Mouse (Mus musculus) left cerebral cortex, adult 18-20 months (tissue): Measurements from ENCODE around the gene Speer4c. TPM values are rescaled to one million over a fixed set of nuclear protein-coding genes. Genes with fewer than 3 reads are reported as not detected.
"Not testable (repeated sequence)": the region's sequence is repeated elsewhere in the genome, so short reads cannot be mapped to it uniquely, and the experiment has no call there.

Source experiments
- DNase-seq, 2 experiments: peaks; one replicate each; pipeline ENCODE4 v3.0.0; 2021 to 2022; ENCODE audit warnings: low spot score in 2 of 2, mixed read lengths in 1 of 2
- long read RNA-seq, 2 experiments: library from polyadenylated mRNA; stranded (forward); transcript quantifications; one replicate each; pipeline ENCODE4 v2.0.0; 2021
- total RNA-seq, 2 experiments: library from RNA; stranded (reverse); gene quantifications; 2 replicates each; pipeline ENCODE4 v1.2.3; 2021

Speer4c gene
- not detected for total RNA-seq
- long read RNA-seq, experiment 1, result 0 reads
- long read RNA-seq, experiment 2, result 0 reads

DNA sequence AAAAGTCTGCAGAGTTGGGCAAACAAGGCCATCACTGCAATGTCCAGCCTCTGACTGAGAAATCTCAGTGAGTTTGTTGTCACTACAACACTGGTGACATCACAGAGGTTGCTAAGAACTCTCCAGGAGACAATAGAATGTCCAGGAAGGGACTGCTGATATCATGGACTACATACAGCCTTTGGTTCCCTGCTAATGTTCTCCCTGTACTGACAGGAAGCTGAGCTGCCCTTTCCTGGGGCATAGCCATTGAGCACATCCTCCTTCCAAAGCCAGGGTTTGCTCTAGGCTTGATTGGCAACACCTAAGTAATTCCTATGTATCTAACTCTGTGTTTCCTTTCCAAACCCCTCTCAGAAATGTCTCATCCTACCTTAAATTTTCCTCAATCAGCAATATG is at the start of gene Speer4c:
Gene Speer4c, minus strand, starts transcription at position 101 of the 400 bp plus-strand sequence.
- not testable (repeated sequence) for DNase-seq

DNA sequence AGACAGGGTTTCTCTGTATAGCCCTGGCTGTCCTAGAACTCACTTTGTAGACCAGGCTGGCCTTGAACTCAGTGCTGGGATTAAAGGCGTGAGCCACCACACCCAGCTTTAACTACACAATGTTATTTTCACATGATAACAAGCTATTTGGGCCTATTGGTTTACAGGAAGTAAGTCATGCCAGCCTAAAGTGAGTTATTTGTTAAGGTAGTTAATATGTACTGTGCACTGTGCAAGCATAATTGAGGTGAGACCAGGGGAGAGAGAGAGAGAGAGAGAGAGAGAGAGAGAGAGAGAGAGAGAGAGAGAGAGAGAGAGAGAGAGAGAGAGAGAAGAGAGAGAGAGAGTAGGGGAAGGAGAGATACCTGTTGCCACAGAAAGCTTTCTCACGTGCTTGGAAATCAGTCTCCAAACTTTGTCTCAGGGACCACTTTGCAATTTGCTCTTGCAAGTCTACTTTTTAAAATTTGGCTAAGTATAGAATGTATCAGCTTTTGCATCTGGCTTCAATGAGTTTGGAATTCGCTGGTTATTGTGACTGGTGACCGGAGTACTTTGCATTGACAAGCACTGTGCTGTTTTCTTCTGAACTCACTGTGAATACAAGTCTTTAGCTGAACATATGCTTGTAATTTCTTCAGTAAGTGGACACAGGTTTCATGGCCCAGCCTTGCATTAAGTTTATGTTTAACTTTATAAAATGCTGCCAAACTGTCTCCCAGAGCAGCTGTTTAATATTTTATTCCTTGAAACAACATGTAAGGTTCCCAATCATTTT is 33.6 kb upstream of the Speer4c start:
- DNase-seq, result no peak

DNA sequence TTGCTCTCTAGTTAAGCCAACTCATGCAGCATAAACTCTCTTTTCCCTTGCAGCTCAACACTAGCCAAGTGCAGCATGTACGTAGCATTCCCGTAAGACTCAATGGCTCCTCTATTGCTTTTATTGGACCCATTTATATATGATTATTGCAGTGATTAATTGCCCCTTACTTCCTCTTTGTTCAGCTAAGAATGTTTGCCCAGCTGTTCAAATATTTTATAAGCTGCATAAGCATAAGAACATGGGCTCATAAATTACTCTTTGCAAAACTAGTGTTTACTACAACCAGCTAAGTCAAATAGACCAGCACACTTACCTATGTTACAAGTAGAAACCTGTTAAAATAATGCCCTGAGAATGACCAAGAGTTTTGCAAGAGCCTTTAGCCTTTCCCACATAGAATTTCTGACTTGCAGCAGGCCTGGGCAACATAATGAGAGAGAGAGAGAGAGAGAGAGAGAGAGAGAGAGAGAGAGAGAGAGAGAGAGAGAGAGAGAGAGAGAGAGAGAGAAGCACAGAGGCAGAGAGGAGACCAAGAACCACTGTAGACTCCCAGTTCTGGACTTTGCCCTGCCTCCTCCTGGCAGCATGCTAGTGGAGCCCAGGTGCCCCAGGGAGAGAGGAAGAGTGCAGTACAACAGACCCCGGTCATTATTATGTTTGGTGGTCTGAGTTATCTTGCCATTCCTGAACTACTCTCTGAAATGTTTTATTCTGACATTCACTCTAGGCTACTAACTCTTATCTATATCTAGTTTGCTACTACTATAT is 20.2 kb upstream of the Speer4c start:
- DNase-seq, result no peak

DNA sequence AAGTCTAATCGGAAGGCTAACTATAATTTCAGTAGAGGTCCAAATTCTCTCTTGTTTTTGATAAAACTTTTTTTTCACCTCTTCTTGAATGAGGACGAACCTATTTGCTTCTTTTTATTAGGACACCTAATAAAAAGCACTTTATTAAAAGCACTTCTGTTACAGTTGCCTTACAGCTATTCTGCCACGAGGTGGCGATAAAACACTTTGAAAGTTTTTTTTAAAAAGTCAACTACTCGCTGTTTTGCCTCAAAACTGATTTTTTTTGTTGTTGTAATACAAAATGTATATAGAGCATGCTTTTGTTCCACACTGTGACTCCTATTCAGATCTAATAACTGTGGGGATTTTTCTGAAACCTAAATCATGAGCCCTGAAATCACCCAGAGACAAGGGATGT is 11.2 kb downstream of the Speer4c start:
- DNase-seq, result peak; percentile 10 to 13

DNA sequence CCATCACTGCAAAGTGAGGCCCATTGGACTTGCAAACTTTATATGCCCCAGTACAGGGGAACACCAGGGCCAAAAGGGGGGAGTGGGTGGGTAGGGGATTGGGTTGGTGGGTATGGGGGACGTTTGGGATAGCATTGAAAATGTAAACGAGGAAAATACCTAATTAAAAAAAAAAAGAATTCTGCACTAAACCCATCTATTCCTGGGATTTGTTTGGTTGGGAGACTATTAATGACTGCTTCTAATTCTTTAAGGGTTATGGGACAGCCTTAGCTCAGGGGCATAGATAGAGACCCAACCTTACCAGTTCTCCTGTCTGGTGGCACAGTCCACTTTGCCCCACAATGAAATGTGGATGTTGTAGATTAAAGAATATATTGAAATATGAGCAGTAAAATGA is 16.4 kb downstream of the Speer4c start:
- DNase-seq, result not testable (repeated sequence)

DNA sequence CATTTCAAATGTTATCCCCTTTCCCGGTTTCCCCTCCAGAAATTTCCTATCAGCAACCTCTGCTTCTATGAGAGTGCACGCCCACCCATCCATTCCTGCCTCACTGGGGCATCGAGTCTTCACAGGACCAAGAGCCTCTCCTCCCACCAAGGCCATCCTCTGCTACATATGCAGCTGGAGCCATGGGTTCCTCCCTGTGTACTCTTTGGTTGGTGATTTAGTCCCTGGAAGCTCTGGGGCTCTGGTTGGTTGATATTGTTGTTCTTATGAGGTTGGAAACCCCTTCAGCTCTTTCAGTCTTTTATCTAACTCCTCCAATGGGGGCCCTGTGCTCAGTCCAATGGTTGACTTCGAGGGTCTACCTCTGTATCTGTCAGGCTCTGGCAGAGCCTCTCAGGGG is 22.2 kb downstream of the Speer4c start:
- not testable (repeated sequence) for DNase-seq

DNA sequence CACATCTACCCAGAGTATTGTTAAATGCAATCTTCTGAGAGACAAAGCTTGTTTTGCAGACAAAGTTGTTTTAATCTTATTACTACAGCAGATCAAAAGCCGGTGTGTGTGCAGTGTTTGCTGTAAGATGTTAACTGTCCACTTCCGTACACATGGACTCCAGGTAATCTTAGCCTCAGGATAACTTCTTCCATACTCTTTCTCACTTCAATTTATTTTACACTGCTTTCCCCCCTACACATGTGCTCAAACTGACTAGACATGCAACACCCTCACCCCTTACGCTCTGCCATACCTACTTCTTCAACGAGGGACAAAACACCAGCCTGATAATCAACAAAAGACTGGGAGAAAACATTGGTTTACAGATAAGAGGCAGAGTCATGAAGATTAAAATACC is 23.2 kb downstream of the Speer4c start:
- not testable (repeated sequence) for DNase-seq

DNA sequence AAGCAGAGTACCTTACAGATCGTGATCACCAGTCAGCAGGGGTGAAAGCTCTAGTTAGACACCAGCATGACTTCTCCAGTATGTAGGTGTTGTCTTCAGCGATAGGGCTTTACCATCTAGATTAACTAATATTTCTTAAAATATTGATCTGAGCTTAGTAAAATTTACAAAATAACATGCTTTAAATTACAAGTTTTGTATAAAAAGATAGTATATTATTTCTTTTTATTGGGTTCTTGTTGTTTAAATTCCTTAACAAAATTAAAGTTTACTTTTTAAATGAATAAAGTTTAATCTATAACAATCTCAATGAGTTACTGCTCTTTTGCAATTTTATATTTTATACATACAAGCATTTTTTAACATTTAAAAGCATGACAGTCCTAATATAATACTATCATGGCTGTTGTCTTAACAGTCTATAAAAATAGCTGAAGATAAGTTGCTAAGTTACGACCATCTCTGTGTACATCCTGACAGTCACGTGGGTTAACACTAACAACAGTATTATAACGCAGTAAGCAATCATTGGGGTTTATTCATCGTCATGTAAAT is 24.3 kb downstream of the Speer4c start:
- DNase-seq, result not testable (repeated sequence)

DNA sequence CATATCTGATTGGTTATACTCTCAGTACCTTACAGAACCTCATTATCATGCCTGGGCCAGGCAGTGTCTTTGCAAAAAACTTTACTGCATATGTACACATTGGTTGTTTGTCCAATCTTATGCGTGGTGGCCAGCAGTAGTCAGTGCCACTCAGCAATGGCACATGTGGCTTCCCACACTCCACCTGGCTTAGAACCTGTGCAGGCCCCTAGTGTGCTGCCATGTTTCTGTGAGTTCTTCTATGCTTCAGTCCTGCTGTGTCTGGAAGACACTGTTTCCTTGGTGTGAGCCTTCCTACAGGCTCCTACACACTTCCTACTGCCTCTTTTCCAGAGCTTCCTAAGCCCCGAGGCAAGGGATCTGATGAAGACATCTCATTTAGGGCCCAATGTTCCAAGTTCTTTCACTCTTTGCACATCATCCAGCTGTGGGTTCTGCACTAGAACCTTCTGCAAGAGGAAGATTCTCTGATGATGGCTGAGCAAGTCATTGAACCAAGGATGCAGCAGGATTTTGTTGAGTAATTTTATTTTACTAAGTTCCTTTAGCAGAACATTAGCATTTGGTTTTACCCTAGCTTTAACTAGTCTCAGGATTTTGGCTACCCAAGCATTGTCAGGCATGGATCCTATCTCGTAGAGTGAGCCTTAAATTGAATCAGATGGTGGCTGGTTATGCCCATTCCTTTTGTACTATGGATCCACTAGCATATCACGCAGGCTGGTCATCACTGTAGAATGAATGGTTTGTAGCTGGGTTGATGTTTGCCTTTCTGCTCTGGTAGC is 25.0 kb downstream of the Speer4c start:
- DNase-seq, result not testable (repeated sequence)

DNA sequence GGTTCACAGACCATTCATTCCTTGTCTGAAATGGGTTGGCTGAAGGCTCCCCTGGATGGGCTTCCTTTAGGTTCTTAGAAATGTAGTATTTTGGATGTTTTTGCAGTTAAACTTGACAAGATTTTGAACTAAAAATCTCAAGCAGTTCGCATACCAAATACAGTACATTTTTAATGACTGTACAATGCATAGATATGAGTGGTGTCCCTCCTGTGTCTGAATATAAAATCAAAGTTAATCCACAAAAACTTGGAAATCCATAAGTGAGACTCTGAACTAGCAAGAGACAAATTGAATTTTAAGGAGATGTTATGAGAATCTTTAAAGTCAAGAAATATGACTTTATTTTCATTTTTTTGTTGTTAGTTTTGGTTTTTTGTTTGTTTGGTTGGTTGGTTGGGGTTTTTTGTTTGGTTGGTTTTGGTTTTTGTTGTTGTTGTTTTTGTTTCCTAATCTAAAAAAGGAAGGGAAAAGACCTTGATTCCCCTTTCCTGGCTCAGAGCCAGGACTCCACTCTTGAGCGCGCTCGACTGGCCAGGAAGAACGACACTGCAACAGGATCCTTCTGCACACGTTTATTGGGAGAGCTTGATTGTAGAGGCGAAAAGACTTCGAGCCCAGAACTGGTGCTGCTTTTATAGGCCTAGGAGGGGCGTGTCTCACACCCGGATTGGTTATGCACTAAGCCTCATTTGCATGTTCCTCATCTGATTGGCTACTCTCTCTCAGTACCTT is 32.6 kb downstream of the Speer4c start:
- DNase-seq, result not testable (repeated sequence)

DNA sequence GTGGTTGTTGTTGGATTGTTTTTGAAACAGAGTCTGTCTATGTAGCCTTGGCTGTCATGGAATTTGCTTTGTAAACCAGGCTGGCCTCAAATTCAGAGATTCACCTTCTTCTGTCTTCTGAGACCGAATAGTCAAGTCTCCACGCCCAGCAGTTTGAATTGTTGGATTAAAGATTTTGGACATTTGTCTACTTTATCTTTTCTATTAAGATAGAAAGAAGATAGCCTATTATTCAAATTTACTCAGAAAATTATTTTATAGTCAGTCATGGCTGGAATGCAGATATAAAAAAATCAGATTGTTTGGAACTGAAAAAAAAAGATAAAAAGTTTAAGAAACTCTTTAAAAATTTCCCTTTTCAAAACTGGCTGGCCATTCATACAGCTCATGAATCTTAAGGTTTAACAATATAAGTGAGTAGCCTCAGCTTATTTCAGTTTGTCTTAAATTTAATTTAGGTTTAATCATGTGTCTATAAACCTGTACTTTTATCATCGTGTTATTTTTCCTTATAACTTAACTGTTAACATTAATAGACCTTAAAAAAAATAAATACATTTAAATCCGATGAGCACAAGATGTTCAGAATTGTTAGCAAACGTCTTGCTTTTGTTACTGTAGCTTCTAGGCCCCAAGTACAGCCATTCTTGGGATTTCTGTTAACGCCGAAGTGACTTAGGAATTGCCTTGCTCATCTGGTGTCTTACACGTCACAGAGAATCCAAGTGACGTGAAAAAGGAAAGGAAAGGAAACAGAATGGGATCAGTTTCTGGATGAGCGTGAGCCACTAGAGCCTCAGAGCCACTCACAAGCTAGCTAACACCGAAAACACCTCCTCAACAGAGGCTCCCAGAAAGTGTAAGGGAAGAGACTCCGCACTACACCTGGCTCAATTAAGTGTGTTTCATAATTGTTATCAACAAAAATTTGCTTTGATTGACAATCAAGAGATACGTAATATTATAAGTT is 33.8 kb downstream of the Speer4c start:
- not testable (repeated sequence) for DNase-seq

DNA sequence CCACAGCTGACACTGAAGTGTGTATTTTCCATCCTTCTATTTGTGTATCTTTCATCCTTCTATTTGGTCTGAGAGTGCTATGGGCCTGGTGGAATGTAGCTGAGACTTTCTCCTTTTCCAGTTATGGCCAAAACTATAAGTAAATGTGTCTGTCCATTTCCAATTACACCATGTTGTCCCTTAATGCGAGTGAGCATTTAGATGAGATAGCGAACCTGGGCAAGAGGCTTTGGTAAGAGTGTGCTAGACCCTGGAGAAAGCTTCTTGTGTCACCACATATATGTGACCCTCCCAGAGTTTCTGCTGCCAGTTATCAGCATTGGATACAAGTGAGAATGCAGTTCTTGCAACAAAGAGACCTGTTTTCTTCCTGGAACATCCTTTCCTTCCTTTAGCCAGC is 35.2 kb downstream of the Speer4c start:
- not testable (repeated sequence) for DNase-seq

DNA sequence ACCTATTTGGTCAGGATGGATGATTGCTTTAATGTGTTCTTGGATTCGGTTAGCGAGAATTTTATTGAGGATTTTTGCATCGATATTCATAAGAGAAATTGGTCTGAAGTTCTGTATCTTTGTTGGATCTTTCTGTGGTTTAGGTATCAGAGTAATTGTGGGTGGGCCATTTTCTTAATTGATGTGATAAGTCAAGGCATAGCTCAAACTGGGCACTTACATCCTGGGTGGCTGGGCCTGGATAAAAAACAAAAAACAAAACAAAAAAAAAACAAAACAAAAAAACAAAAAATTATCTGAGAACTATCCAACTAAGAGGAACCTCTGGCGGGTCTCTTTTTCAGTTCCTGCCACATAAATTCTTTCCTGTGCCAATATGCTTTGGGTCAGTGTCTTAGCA is 36.3 kb downstream of the Speer4c start:
- not testable (repeated sequence) for DNase-seq

DNA sequence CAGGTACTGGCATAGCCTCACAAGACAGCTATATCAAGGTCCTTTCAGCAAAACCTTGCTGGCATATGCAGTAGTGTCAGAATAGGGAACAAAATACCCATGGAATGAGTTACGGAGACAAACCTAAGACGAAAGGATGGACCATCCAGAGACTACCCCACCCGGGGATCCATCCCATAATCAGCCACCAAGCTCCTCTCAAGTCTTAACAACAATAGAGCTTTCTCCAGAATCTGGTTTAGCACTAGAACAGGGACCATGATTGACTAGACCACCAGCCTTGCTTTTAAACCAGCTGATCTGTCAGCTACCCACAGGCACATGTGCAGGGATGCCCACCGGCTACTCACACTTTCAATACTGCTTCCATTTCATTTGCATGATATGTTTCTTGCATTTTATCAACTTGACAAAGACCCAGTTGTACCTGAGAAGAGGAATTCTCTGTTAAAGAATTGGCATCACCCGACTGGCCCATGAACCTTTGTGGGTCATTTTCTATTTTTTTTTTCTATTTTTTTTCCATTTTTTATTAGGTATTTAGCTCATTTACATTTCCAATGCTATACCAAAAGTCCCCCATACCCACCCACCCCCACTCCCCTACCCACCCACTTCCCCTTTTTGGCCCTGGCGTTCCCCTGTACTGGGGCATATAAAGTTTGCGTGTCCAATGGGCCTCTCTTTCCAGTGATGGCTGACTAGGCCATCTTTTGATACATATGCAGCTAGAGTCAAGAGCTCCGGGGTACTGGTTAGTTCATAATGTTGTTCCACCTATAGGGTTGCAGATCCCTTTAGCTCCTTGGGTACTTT is 39.4 kb downstream of the Speer4c start:
- DNase-seq, result not testable (repeated sequence)

DNA sequence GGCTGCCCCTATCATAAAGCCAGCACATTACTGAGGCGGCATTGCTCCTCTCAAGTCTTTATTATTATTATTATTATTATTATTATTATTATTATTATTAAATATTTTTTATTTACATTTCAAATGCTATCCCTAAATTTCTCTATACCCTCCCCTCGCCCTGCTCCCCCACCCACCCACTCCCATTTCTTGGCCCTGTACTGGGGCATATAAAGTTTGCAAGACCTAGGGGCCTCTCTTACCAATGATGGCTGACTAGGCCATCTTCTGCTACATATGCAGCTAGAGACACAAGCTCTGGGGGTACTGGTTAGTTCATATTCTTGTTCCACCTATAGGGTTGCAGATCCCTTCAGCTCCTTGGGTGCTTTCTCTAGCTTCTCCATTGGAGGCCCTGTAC is 40.1 kb downstream of the Speer4c start:
- not testable (repeated sequence) for DNase-seq

DNA sequence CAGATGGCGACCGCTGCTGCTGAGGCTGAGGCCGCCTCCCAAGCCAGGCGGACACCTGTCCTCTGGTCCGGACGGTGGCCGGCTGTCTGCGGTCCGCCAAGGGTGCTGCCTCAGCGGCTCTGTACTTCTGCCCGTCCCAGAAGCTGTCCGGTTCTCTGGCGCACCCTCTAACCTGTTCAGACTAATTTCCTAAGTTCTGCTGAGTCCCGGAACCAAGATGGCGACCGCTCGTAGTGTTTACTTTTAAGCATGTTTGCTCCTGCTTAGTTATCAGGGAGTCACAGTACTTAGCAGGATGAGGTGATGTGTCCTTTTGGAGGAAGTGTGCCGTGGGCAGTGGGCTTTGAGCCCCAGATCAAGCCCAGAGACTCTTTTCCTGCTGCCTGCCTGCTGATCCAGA is 43.3 kb downstream of the Speer4c start:
- not testable (repeated sequence) for DNase-seq

DNA sequence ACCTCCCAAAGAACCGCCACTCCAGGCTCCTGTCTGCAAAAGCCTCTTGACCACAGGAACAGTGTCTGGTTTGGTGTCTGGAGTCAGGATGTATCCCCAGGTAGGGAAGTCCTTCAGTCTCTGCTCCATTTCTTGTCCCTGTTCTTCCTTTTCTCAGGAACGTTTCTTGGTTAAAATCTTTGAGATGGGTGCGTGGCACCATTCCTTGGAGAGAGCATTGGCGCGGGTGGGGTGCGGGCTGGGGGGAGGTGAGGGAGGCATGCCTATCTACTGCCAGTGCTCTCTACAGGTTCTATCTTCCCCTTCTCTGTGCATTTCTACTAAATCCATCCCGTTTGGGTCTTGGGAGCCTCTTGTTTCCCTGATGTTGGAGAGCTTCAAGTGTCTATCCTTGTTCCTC is 50.2 kb downstream of the Speer4c start:
- DNase-seq, result not testable (repeated sequence)
